Mouse (Mus musculus) testis, adult 2 months (tissue): ENCODE results near the gene Ptprt.

Source experiments
- CTCF ChIP-seq: fragments of 200-500 bp; IDR thresholded peaks from 2 replicates; pipeline ENCODE4 v1.5.1; 2012; ENCODE audit warnings: low read depth, mild to moderate bottlenecking, inconsistent platforms, low read length, moderate library complexity; ENCODE audit not compliant: control insufficient read depth, insufficient read depth, insufficient replicate concordance
- POLR2A ChIP-seq: fragments of 200-500 bp; IDR thresholded peaks from 2 replicates; pipeline ENCODE4 v1.6.1; 2012; ENCODE audit warnings: low read depth, mild to moderate bottlenecking, inconsistent platforms, low read length, moderate library complexity; ENCODE audit not compliant: control insufficient read depth

DNA sequence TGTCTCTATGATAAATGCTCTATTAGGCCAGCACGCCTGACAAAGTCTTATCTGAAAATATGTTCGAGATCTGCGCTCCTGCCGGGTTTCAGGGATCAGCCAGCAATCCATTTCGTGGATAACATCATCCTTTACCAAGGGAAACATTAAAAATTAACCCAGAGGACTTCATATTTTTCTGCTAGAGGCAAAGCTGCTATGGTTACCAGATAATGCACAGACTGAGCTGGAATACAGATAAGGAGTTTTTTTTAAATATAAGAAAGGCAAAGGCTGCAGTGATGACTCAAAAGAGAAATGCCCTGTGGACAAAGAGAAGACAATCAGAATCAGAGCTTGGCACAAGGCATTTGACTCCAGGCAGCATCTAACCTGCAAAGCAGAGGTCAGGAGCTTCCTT lies 1111.4 kb downstream of the Ptprt start:
- no peak for TF ChIP-seq POLR2A
- TF ChIP-seq CTCF, result no peak
